Mouse (Mus musculus) left cerebral cortex, postnatal 10 days (tissue): ENCODE data around the gene Poc1b. TPM values are rescaled to one million over a fixed set of nuclear protein-coding genes. Genes with fewer than 3 reads are reported as not detected.
A peak's percentile ranks its signal among the peaks of the same experiment; 100 is the strongest.
"Not testable (repeated sequence)": the region's sequence is repeated elsewhere in the genome, so short reads cannot be mapped to it uniquely, and the experiment has no call there.

Experiments used
- DNase-seq, 2 experiments: peaks; one replicate each; pipeline ENCODE4 v3.0.0; 2021 to 2022; ENCODE audit warnings: low spot score in 2 of 2, mixed read lengths in 1 of 2; ENCODE audit errors: extremely low spot score in 1 of 2
- intact Hi-C: fragments of 180-260 bp; cut with DNase I; formaldehyde crosslinking; loops from one replicate; pipeline ENCODE4 v1.15.1; 2025
- total RNA-seq, 2 experiments: library from RNA; stranded (reverse); gene quantifications; 2 replicates each; pipeline ENCODE4 v1.2.3; 2021

Poc1b gene
- total RNA-seq, 2 experiments from 2014 or later, result 6.6 to 8.2 TPM

GRCm38 (mm10) chr10:99145611-99146010 is 38.8 kb downstream of the Poc1b start:
- intact Hi-C loops, result loop anchor here (5.0 kb wide), 1 partner anchor 38 kb away; the partner anchor contains the start of genes Galnt4 and Poc1b
- DNase-seq, result no peak

- intact Hi-C loops, result loop anchor here (5.0 kb wide), 1 partner anchor 39 kb away; the partner anchor contains the start of genes Galnt4 and Poc1b
Measured at GRCm38 (mm10) chr10:99146596-99146995, 39.8 kb downstream of the Poc1b start.

GRCm38 (mm10) chr10:99150016-99150415 is 43.2 kb downstream of the Poc1b start:
- no peak for DNase-seq
- intact Hi-C loops, result no loop called here

More at GRCm38 (mm10) chr10:99146596-99146995, 39.8 kb downstream of the Poc1b start:
- DNase-seq, result no peak

DNA sequence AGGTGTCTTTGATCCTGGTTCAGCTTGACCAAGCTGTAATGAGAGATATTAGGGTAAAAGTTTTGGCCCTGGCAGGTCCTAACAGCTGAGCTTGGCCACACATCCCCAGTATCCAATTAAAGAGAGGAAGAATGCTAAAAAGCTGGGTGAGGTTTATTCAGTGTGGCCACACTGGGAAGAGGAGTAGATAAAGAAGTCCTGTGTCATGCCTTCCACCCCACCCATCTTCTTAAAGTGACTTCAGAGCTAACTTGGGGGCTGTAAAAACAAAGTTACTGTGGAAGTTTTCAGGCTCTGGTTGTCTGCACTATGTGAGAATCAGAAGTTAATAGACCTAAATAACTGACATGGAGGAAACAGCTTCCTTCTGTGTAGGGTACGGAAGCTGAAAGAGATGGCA is 44.7 kb downstream of the Poc1b start:
- DNase-seq, result no peak
- intact Hi-C loops, result no loop called here

DNA sequence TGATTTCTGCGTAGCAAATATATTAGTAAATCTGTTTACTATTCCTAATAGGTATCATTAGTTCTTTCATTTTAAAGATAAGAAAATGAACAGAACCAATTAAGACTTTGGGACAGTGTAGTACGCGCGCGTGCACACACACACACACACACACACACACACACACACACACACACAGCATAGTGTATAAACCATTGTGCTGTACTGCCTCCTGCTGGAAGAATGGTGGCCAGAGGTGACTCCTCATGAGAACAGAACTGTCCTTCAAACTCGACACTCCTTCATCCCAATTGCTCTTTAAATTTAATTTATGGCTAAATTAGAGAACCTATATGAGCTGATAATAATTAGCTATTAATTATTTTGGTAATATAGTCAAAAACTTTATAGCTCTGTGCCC is 45.2 kb downstream of the Poc1b start:
- DNase-seq, result no peak
- intact Hi-C loops, result no loop called here

DNA sequence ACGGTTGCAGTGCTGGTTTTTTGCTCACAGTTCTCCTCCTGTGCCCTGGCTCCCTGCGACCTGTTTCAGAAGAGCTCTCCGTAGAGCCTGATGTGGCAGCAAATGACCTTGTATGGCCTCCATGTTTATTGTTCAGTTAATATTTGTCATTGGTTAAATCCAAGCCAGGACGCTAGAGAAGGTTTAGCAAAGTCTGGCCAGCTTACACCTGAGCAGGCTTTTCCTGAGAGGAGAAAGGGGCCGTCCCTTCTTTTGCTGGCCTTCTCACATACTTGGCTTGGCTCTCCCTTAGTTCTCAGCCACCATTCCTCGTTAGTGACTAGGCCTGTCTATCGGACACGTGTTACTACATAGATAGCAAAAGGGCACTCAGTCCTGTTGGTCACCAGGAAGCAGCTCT is 47.8 kb downstream of the Poc1b start:
- intact Hi-C loops, result no loop called here
- DNase-seq, result no peak

GRCm38 (mm10) chr10:99156808-99157207 is 50.0 kb downstream of the Poc1b start:
- no peak for DNase-seq
- intact Hi-C loops, result no loop called here

- intact Hi-C loops, DNase-seq: not testable (repeated sequence)
Measured at GRCm38 (mm10) chr10:99157697-99158096, 50.9 kb downstream of the Poc1b start.

- intact Hi-C loops, result loop anchor here (10.0 kb wide), 1 partner anchor 303 kb away; no protein-coding TSS in a partner anchor
- no peak for DNase-seq
Measured at GRCm38 (mm10) chr10:99161987-99162582, 55.2 kb downstream of the Poc1b start.

DNA sequence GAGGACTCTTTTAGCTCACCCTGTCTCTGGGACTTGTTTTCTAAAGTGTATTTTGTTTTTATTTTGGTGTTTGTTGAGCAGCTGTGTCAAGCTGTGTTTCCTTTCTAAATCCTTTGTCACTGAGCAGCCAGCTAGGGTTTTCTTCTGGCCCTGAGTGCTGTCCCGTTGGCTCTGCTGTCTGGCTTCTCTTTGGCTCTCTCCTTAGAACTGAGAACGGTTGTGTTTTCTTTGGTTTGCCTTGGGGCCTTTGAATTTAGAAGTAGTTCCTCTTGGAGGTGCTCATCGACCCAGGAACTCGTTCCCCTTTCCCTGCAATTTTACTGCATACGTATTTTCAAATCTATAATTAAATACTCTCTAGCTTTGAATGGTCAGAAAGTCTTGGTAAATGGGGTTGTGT is 56.2 kb downstream of the Poc1b start:
- intact Hi-C loops, result loop anchor here (10.0 kb wide), 1 partner anchor 302 kb away; no protein-coding TSS in a partner anchor
- DNase-seq, result no peak

- peak in 1 of 2 experiments; percentile 44 for DNase-seq
- intact Hi-C loops, result loop anchor here (10.0 kb wide), 1 partner anchor 300 kb away; no protein-coding TSS in a partner anchor
Measured at GRCm38 (mm10) chr10:99164871-99165477, 58.1 kb downstream of the Poc1b start.

- intact Hi-C loops, result loop anchor here (1.0 to 10.0 kb wide), 2 partner anchors 299 to 411 kb away; no protein-coding TSS in a partner anchor
- no peak for DNase-seq
Measured at GRCm38 (mm10) chr10:99165751-99166282, 59.0 kb downstream of the Poc1b start.

- no peak for DNase-seq
- intact Hi-C loops, result loop anchor here (1.0 to 10.0 kb wide), 2 partner anchors 298 to 411 kb away; no protein-coding TSS in a partner anchor
Measured at GRCm38 (mm10) chr10:99166392-99166791, 59.6 kb downstream of the Poc1b start.

DNA sequence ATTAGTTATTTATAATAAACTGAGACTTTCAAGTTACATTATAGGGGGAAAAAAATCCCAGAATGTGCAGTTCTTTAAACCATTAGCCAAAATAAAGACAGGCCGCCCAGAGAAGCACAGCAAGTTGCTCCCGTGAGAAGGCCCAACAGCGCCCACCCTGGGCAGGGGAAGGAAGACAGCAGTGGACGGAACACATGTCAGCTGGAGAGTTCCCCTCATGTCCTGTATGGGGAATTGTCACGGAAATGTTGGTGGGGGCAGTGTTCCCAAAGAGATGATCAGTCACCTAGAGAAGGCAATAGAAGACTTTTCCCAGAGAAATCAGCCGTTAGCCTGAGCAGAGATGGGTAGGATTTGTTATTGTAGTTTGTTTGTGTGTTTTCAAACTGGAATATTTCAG is 61.6 kb downstream of the Poc1b start:
- DNase-seq, result peak in 1 of 2 experiments; percentile 66
- intact Hi-C loops, result loop anchor here (2.0 to 10.0 kb wide), 3 partner anchors 92 to 446 kb away; no protein-coding TSS in a partner anchor

- peak in 1 of 2 experiments; percentile 48 for DNase-seq
- intact Hi-C loops, result loop anchor here (2.0 to 10.0 kb wide), 3 partner anchors 92 to 446 kb away; no protein-coding TSS in a partner anchor
Measured at GRCm38 (mm10) chr10:99168840-99169764, 62.3 kb downstream of the Poc1b start.

GRCm38 (mm10) chr10:99169765-99170129 is 62.9 kb downstream of the Poc1b start:
- no peak for DNase-seq
- intact Hi-C loops, result loop anchor here (2.0 to 10.0 kb wide), 3 partner anchors 91 to 445 kb away; no protein-coding TSS in a partner anchor

DNA sequence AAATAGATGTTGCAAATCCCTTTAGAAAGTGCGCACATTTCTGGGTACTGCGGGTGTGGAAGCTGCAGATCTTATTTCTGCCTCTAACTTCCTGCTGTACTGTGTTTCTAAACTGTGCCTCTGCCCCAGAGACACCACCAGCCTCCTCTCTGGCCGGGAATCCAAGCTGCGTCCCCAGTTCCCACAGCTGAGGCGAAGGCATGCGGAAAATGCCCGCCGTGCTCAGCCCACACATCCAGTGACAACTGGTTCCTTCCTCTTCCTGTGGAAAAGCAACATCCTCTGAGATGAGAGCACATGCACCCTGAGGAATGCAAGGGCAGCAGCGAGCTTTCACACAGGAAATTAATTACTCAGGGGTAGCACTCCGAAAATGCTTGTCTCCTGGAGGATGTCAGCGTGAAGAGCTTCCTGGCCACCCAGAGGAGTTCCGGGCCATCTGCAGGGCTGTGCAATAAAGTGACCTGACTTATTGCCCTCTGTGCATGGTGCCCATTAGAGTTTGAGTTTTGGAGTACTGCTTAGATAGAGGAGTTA is 65.2 kb downstream of the Poc1b start:
- intact Hi-C loops, result no loop called here
- peak in 1 of 2 experiments; percentile 79 for DNase-seq

- DNase-seq, result no peak
- intact Hi-C loops, result no loop called here
Measured at GRCm38 (mm10) chr10:99172906-99173507, 66.2 kb downstream of the Poc1b start.
